Mouse (Mus musculus) macrophage (primary cell): ENCODE results near the gene Zfp663. TPM values are rescaled to one million over a fixed set of nuclear protein-coding genes. Genes with fewer than 3 reads are reported as not detected.

Experiments used
- H3K27ac ChIP-seq: fragments of 350-480 bp; formaldehyde crosslinking; 2 replicates; pipeline ENCODE4 v1.9.0; 2021
- H3K36me3 ChIP-seq: fragments of 350-480 bp; formaldehyde crosslinking; 2 replicates; pipeline ENCODE4 v1.9.0; 2021; ENCODE audit errors: inconsistent target
- H3K4me3 ChIP-seq: fragments of 350-480 bp; formaldehyde crosslinking; 2 replicates; pipeline ENCODE4 v1.9.0; 2021; ENCODE audit errors: inconsistent target
- H3K79me2 ChIP-seq: fragments of 350-480 bp; formaldehyde crosslinking; 2 replicates; pipeline ENCODE4 v1.9.0; 2021; ENCODE audit errors: inconsistent target
- WGBS: methylation state at CpG from one replicate; pipeline ENCODE4 v1.1.7; 2026; ENCODE audit warnings: inconsistent platforms; ENCODE audit not compliant: missing documents; 5-methylcytosine and 5-hydroxymethylcytosine counted together
- polyA plus RNA-seq: library from polyadenylated mRNA; stranded (reverse); fragments of 250-400 nt; gene quantifications from 3 replicates; pipeline ENCODE4 v1.2.4, GENCODE M21; 2018; ENCODE audit warnings: inconsistent platforms

Gene Zfp663
- polyA plus RNA-seq, 1 experiment from 2014 or later = not detected

GRCm38 (mm10) chr2:165301409-165301808 is 67.1 kb downstream of the Zfp663 start:
- no peak overlapping the region for H3K4me3 ChIP-seq
- WGBS = 94% methylated on average over 3 of the region's 3 CpGs
- H3K36me3 ChIP-seq = peaks cover 78% of the 10 kb centered on the region
- no peak overlapping the region for H3K27ac ChIP-seq
- no peaks in the 10 kb centered on the region for H3K79me2 ChIP-seq

Other genes with a start within 250 kb of the Zfp663 start
- gene Cdh22, start 133.9 kb downstream of the Zfp663 start, polyA plus RNA-seq = not detected in 3 replicates
- gene Slc35c2, start 80.9 kb downstream of the Zfp663 start, polyA plus RNA-seq = 29.3 to 58.1 TPM (median 53.2 TPM) in 3 replicates
- 29.3 to 43.5 TPM (median 39.1 TPM) in 3 replicates for gene Elmo2, start 42.2 kb downstream of the Zfp663 start, polyA plus RNA-seq
- 0.06 to 0.09 TPM (median 0.06 TPM) in 3 replicates for gene Zfp334, start 19.5 kb upstream of the Zfp663 start, polyA plus RNA-seq
- gene Ocstamp, start 31.7 kb upstream of the Zfp663 start, polyA plus RNA-seq = 0.10 TPM in 1 of 3 replicates, not detected in the others
- 0.27 to 1.1 TPM (median 0.38 TPM) in 3 replicates for gene Slc13a3, start 104.5 kb upstream of the Zfp663 start, polyA plus RNA-seq
- gene Trp53rka, start 124.6 kb upstream of the Zfp663 start, polyA plus RNA-seq = 4.6 to 17.2 TPM (median 11.5 TPM) in 3 replicates
- not detected in 3 replicates for gene Slc2a10, start 135.1 kb upstream of the Zfp663 start, polyA plus RNA-seq
- not detected in 3 replicates for gene Eya2, start 226.3 kb upstream of the Zfp663 start, polyA plus RNA-seq